Mouse (Mus musculus) bone marrow macrophage, adult 2 months (primary cell): ENCODE measurements around the gene Arhgap42.

ENCODE experiments used
- CTCF ChIP-seq: IDR thresholded peaks from 2 replicates; pipeline ENCODE4 v1.5.1; 2012; ENCODE audit warnings: low read depth, mild to moderate bottlenecking, low read length, moderate library complexity
- POLR2A ChIP-seq: IDR thresholded peaks from 2 replicates; pipeline ENCODE4 v1.6.1; 2012; ENCODE audit warnings: mild to moderate bottlenecking, low read depth, low read length, borderline replicate concordance

DNA sequence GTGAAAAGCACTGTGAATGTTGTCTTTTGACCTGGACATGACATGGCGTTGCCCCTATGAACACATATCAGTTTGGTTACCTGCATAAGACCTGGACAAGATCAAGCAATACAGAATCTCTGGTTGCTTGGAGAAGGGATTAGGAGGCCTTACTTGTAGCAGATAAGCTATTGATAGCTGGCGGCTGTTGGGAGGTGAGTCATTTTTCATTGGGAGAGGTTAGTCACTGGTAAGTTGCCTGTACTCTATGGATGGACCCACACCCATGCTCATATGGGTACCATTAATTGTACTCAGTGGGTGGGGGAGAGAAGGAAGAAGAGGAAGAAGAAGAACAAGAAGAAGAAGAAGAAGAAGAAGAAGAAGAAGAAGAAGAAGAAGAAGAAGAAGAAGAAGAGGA lies 23.6 kb upstream of the Arhgap42 start:
- TF ChIP-seq CTCF (no peak), POLR2A (no peak)
